Mouse (Mus musculus) CD4-positive, CD25-positive, alpha-beta regulatory T cell, adult 2 months (primary cell): ENCODE measurements around the gene Csnk2a2.

Experiments
- DNase-seq: peaks from one replicate; pipeline ENCODE4 v3.0.0-alpha.2; 2012; ENCODE audit warnings: low read depth, low spot score

The Csnk2a2 gene

GRCm38 (mm10) chr8:95426781-95427281, 63.0 kb downstream of the Csnk2a2 start:
- no peak for DNase-seq

GRCm38 (mm10) chr8:95424682-95425081, 65.2 kb downstream of the Csnk2a2 start:
- no peak for DNase-seq

GRCm38 (mm10) chr8:95422193-95422810, 67.5 kb downstream of the Csnk2a2 start:
- no peak for DNase-seq

- no peak for DNase-seq
Measured at GRCm38 (mm10) chr8:95411309-95411972, 78.4 kb downstream of the Csnk2a2 start.

- DNase-seq, result no peak
Measured at GRCm38 (mm10) chr8:95409518-95409917, 80.3 kb downstream of the Csnk2a2 start.

- DNase-seq, result no peak
Measured at GRCm38 (mm10) chr8:95401091-95401490, 88.7 kb downstream of the Csnk2a2 start.

- no peak for DNase-seq
Measured at GRCm38 (mm10) chr8:95399131-95399530, 90.7 kb downstream of the Csnk2a2 start.

GRCm38 (mm10) chr8:95397201-95397600, 92.6 kb downstream of the Csnk2a2 start:
- DNase-seq, result no peak

- DNase-seq, result no peak
Measured at GRCm38 (mm10) chr8:95396752-95397151, 93.1 kb downstream of the Csnk2a2 start.
